Mouse (Mus musculus) C2C12 (cell line): ENCODE results near the gene Cyp27a1. TPM values are rescaled to one million over a fixed set of nuclear protein-coding genes. Genes with fewer than 3 reads are reported as not detected.

Experiments used
- H3K27me3 ChIP-seq: one replicate; pipeline ENCODE4 v1.6.1; 2011; ENCODE audit not compliant: control insufficient read depth, insufficient read depth, insufficient read length
- H3K36me3 ChIP-seq: one replicate; pipeline ENCODE4 v1.6.1; 2011; ENCODE audit not compliant: control insufficient read depth, insufficient read depth
- H3K4me3 ChIP-seq: one replicate; pipeline ENCODE4 v1.5.1; 2011; ENCODE audit warnings: mild to moderate bottlenecking, control low read depth; ENCODE audit not compliant: poor library complexity, insufficient read depth, severe bottlenecking
- H3K79me2 ChIP-seq: one replicate; pipeline ENCODE4 v1.6.1; 2011; ENCODE audit not compliant: control insufficient read depth, insufficient read depth
- H3K79me3 ChIP-seq: one replicate; pipeline ENCODE4 v1.6.1; 2011; ENCODE audit warnings: low read depth, control low read depth
- H3ac ChIP-seq: one replicate; pipeline ENCODE3; 2011; ENCODE audit warnings: low read depth; ENCODE audit not compliant: control insufficient read depth, insufficient read length
- CEBPB ChIP-seq: IDR thresholded peaks from one replicate; pipeline ENCODE4 v1.6.1; 2011; ENCODE audit warnings: low read depth, mild to moderate bottlenecking, control low read depth, moderate library complexity
- CTCF ChIP-seq: IDR thresholded peaks from one replicate; pipeline ENCODE4 v1.5.1; 2011; ENCODE audit not compliant: control insufficient read depth, insufficient read depth, insufficient read length
- FOSL1 ChIP-seq: IDR thresholded peaks from one replicate; pipeline ENCODE4 v1.8.0; 2011; ENCODE audit warnings: mild to moderate bottlenecking, low read length; ENCODE audit not compliant: poor library complexity, insufficient read depth, severe bottlenecking
- MAX ChIP-seq: IDR thresholded peaks from one replicate; pipeline ENCODE4 v1.6.1; 2011; ENCODE audit warnings: mild to moderate bottlenecking, control low read depth
- MYOD1 ChIP-seq: IDR thresholded peaks from one replicate; pipeline ENCODE4 v1.6.1; 2011; ENCODE audit warnings: low read depth; ENCODE audit not compliant: control insufficient read depth, insufficient read length
- MYOG ChIP-seq: IDR thresholded peaks from one replicate; pipeline ENCODE4 v1.6.1; 2011; ENCODE audit not compliant: control insufficient read depth, insufficient read length; ENCODE audit errors: extremely low read depth
- USF1 ChIP-seq: IDR thresholded peaks from one replicate; pipeline ENCODE4 v1.6.1; 2011; ENCODE audit warnings: low read depth, mild to moderate bottlenecking, control low read depth, moderate library complexity
- polyA plus RNA-seq: library from polyadenylated mRNA; unstranded; fragments of >200 nt; fragmentation: generic; extraction: Trizol; gene quantifications from one replicate; pipeline ENCODE4 v1.2.1, GENCODE M21; 2012; ENCODE audit warnings: missing spikeins

Cyp27a1 gene
- polyA plus RNA-seq, 1 experiment: 0.05 TPM

DNA sequence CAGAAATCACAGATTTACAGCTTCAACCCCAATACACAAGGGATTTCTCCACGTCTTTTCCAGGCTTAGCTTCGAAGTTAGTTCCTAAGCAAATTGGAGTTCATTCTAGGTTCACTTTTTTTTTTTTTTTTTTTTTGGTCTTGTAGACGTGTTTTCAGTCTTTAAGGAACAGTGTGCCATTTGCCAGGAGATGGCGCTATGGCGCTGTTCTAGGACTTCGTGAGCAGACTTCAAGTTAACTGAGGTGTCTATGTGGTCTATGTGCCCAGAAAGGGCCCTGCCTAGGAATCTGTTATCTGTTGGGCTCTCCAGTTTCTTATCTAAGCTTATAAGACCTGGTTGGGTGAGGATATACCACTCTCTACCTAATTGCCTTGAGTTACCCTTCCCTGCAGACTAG is 49.7 kb downstream of the Cyp27a1 start:
- Histone ChIP-seq H3K36me3 (no peaks in the 10 kb centered on the region), H3K27me3 (peaks cover 4% of the 10 kb centered on the region)

DNA sequence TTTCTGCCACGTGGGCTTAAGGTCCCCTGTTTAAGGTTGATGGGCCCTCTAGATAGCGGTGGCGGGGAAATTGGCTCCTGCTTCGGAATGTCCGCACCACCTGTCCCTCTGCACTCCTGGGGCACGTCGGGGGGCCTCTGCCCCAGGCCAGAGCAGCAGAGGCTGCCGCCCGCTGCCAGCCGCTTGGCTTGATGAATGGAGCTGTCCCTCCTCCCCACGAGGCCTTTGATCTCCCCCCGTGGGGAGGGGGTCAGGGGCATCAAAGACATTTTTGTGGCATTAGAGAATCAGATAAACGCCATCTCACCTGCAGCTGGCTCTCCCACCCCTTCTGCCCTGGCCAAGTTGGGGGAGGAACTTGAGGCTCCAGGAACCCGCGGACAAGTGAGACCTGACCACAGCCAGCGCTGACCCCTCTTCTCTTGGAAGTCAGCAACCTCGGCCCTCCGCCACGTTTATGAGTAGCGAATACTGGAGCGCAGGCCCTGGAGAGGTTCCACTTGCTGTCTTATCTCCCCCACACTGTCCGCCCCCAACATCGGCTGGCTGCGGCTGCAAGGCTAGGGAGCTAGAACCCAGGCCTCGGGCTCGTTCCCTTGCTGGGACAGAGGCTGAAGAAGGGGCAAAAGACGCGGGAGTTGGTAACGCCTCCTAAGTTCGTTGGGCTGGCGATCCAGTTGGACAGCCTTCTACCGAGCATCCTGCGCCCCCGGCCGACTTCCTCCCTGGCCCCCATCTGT is 57.5 kb downstream of the Cyp27a1 start:
- Histone ChIP-seq H3K36me3 (no peaks in the 10 kb centered on the region), H3K27me3 (peaks cover 16% of the 10 kb centered on the region), H3K4me3 (no peak overlapping the region), H3ac (no peak overlapping the region), H3K79me3 (no peaks in the 10 kb centered on the region), H3K79me2 (no peaks in the 10 kb centered on the region)
- no peak for TF ChIP-seq FOSL1
- no peak for TF ChIP-seq MYOD1

More for the DNA sequence above, 49.7 kb downstream of the Cyp27a1 start:
- Histone ChIP-seq H3ac (no peak overlapping the region), H3K79me2 (no peaks in the 10 kb centered on the region), H3K79me3 (no peaks in the 10 kb centered on the region), H3K4me3 (no peak overlapping the region)
- no peak for TF ChIP-seq MAX
- TF ChIP-seq CTCF: peak; percentile 34

DNA sequence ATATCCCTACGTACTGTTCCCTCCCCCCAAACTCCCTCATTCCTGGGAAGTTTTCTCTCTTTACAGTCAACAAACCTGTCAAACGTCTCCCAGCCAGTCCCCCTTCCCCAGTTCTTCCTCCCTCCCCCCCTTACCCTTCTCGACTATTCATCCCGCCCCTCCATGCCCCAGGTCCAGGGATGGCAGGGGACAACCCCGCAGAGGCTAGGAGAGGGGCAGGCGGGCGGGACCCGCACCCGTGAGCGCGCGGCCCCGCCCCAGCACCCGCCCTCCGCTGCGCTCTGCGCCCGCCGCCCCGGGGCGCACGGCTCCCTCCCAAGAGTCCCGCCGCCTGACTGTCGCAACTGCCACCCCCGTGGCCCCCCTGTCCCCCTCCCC is 58.1 kb downstream of the Cyp27a1 start:
- Histone ChIP-seq H3K36me3 (no peaks in the 10 kb centered on the region), H3ac (no peak overlapping the region), H3K79me3 (no peaks in the 10 kb centered on the region), H3K27me3 (peaks cover 16% of the 10 kb centered on the region), H3K79me2 (no peaks in the 10 kb centered on the region), H3K4me3 (no peak overlapping the region)
- no peak for TF ChIP-seq FOSL1
- TF ChIP-seq MAX: no peak
- TF ChIP-seq USF1: no peak
- no peak for TF ChIP-seq CEBPB

DNA sequence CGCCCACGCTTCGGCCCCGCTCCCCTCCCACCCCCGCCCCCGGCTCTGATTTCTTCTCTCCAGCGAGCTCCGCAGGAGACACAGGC is 58.3 kb downstream of the Cyp27a1 start, which contains the start of gene Wnt6:
Wnt6 (plus strand) TSS at position 48 of the 86 bp plus-strand sequence.
- Histone ChIP-seq H3K4me3 (no peak within 1 kb of the TSS), H3K79me2 (no peaks in the 10 kb centered on the region), H3K27me3 (peaks cover 16% of the 10 kb centered on the region), H3K36me3 (no peaks in the 10 kb centered on the region), H3ac (peak within 1 kb of the TSS; percentile 55), H3K79me3 (no peaks in the 10 kb centered on the region)
- TF ChIP-seq MYOG: no peak
- TF ChIP-seq FOSL1: no peak
- no peak for TF ChIP-seq MAX
- no peak for TF ChIP-seq USF1
- no peak for TF ChIP-seq CTCF
- no peak for TF ChIP-seq CEBPB
- TF ChIP-seq MYOD1: no peak

DNA sequence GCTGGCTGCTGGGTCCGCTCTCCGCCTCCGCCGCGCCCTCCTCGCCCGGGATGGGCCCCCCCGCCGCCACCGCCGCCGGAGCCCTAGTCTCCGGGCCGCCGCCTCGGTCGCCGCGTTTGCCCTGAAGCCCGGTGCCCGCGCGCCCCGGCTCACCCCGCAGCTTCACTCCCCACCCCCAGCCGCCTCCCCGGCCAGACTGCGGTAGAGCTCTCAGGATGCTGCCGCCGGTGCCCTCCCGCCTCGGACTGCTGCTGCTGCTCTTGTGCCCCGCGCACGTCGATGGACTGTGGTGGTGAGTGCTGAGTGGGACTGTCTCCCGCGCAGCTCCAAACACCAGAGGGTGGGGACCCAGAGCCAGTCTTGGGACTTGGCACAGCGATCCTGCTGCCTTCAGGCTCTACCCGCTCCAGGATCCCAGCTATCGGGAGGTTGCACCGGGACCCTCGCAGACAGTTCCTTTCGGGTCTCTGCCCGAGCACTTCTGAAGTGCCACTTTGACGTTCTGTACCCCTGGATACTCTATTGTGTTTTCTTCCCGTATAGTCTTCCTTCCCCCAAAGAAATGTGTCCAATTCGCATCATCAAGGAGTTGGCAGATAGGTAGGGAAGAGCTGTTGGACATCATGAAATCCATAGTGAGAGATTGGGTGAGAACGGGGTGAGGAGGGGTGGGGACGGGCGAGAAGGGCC is 58.7 kb downstream of the Cyp27a1 start:
- H3K4me3 ChIP-seq: no peak overlapping the region
- no peaks in the 10 kb centered on the region for H3K79me2 ChIP-seq
- H3ac ChIP-seq: peak overlapping the region; percentile 55
- no peaks in the 10 kb centered on the region for H3K36me3 ChIP-seq
- no peak for TF ChIP-seq MYOG
- TF ChIP-seq FOSL1: no peak
- no peak for TF ChIP-seq CTCF
- TF ChIP-seq MAX: no peak
- TF ChIP-seq USF1: no peak
- TF ChIP-seq MYOD1: no peak
- no peak for TF ChIP-seq CEBPB
- H3K27me3 ChIP-seq: peaks cover 16% of the 10 kb centered on the region
- H3K79me3 ChIP-seq: no peaks in the 10 kb centered on the region

DNA sequence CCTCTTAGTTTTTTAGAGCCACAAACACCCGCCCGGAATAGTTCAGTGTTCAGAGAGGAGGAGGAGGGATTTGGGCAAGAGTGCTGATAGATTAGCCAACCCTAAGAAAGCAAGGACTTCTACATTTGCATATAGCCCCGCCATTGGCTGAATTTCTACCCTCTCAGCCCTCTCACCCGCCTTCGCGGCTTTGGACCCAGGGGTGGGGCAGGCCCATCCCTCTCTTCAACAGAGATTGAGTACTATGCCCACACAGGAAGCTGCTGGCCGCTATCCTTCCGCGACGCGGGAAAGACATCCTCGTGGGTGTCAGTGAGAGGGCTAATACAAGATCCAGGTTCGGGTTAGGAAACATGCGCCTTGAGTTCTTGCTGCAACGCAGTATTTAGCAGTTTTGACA is 59.8 kb downstream of the Cyp27a1 start:
- Histone ChIP-seq H3K36me3 (no peaks in the 10 kb centered on the region), H3K79me2 (no peaks in the 10 kb centered on the region), H3ac (no peak overlapping the region), H3K27me3 (peaks cover 16% of the 10 kb centered on the region), H3K79me3 (no peaks in the 10 kb centered on the region), H3K4me3 (no peak overlapping the region)
- peak; percentile 78 for TF ChIP-seq MAX
- TF ChIP-seq CEBPB: no peak
- TF ChIP-seq FOSL1: no peak
